Mouse (Mus musculus) forebrain, embryonic 11.5 days (tissue): ENCODE data around the gene Sept9. TPM values are rescaled to one million over a fixed set of nuclear protein-coding genes. Genes with fewer than 3 reads are reported as not detected.

Source experiments
- ATAC-seq: fragments of 200-750 bp; cut with Nextera tagmentation; replicated peaks from 2 replicates; pipeline ENCODE4 v1.8.0; 2017; ENCODE audit warnings: moderate TSS enrichment; ENCODE audit not compliant: low FRiP score
- DNase-seq: peaks from one replicate; pipeline ENCODE4 v3.0.0-alpha.2; 2017; ENCODE audit warnings: low spot score
- H3K27ac ChIP-seq: fragments of 300-500 bp; sonication (generic); 2 replicates; pipeline ENCODE4 v1.5.1; 2014; ENCODE audit warnings: low read depth, low read length
- H3K27me3 ChIP-seq: fragments of 300-500 bp; sonication (generic); 2 replicates; pipeline ENCODE4 v1.6.1; 2014; ENCODE audit warnings: mild to moderate bottlenecking, low read length, mixed read lengths; ENCODE audit not compliant: control insufficient read depth, insufficient read depth
- H3K36me3 ChIP-seq: fragments of 300-500 bp; sonication (generic); 2 replicates; pipeline ENCODE4 v1.6.1; 2014; ENCODE audit warnings: mild to moderate bottlenecking, low read length, moderate library complexity, mixed read lengths; ENCODE audit not compliant: control insufficient read depth, insufficient read depth
- H3K4me1 ChIP-seq: fragments of 300-500 bp; sonication (generic); replicated peaks from 2 replicates; pipeline ENCODE4 v1.6.1; 2014; ENCODE audit warnings: low read length, mixed read lengths; ENCODE audit not compliant: control insufficient read depth, insufficient read depth
- H3K4me2 ChIP-seq: fragments of 300-500 bp; sonication (generic); 2 replicates; pipeline ENCODE4 v1.6.1; 2014; ENCODE audit warnings: low read depth, mild to moderate bottlenecking, low read length, moderate library complexity, mixed read lengths; ENCODE audit not compliant: severe bottlenecking
- H3K4me3 ChIP-seq: fragments of 300-500 bp; sonication (generic); 2 replicates; pipeline ENCODE4 v1.5.1; 2014; ENCODE audit warnings: low read depth, low read length
- H3K9ac ChIP-seq: fragments of 300-500 bp; sonication (generic); 2 replicates; pipeline ENCODE4 v1.6.1; 2014; ENCODE audit warnings: low read length
- H3K9me3 ChIP-seq: fragments of 300-500 bp; sonication (generic); 2 replicates; pipeline ENCODE4 v1.6.1; 2016; ENCODE audit warnings: low read length, mixed read lengths; ENCODE audit not compliant: control insufficient read depth
- WGBS: fragments of 180-500 bp; shearing (Covaris S2); extraction: QIAGEN DNeasy Blood & Tissue Kit; methylation state at CpG from one replicate; pipeline ENCODE4 v1.1.7; 2014; 5-methylcytosine and 5-hydroxymethylcytosine counted together
- polyA plus RNA-seq: library from polyadenylated mRNA; unstranded; fragments of >200 nt; fragmentation: Nextera tagmentation; extraction: Ambion mirVana; gene quantifications from 2 replicates; pipeline ENCODE4 v1.2.1, GENCODE M21; 2014

The Sept9 gene
- polyA plus RNA-seq, 1 experiment from 2014 or later = 172 TPM

DNA sequence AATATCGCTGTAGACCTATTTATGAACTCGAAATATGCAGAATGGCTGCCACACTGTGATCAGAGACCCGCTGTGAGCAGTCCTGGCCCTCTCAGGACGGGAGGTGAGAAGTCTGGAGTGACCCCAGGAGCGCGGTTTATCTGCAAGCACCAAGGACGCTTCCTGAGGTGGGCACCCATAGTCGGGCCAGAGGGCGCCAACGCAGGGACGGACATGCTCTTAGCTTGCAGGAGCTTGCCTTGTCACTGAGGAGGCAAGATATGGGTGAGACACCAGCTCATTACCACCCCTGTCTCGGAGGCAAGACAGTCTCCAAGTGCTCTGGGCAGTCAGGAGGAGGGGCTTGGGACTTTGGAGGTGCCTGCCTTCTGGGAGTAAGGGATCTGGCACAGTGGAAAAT is 2.4 kb downstream of the Sept9 start:
- no peaks in the 10 kb centered on the region for H3K9me3 ChIP-seq
- WGBS = 91% methylated on average over 12 of the region's 12 CpGs
- H3K4me3 ChIP-seq = no peak overlapping the region
- H3K4me2 ChIP-seq = no peak overlapping the region
- DNase-seq = no peak
- no peak for ATAC-seq
- no peaks in the 10 kb centered on the region for H3K36me3 ChIP-seq
- H3K27me3 ChIP-seq = peaks cover 29% of the 10 kb centered on the region
- no peak overlapping the region for H3K27ac ChIP-seq
- H3K9ac ChIP-seq = no peak overlapping the region
- H3K4me1 ChIP-seq = peaks cover 8% of the 10 kb centered on the region; the same call in 1 of the 2 replicates

DNA sequence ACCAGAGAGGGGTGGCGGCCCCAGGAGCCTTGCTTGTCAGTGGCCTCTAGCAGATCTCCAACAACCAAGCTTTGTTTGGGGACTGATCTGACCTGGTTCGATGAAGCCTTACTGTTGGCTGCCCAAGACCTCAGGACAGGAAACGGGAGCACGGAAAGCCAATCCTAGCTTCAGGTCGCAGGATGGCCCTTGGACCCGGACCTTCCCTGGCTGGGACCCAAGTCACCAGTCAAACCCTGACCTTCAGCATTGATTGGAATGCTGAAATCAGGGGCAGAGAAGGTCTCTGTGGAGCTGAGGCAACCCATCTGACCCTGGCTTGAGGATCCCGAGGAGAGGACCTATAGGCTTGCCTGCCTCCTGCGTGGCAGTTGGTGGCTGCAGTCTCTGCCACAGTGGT is 5.1 kb downstream of the Sept9 start:
- Histone ChIP-seq H3K4me1 (peaks cover 4% of the 10 kb centered on the region; the same call in 1 of the 2 replicates), H3K9ac (no peak overlapping the region), H3K36me3 (no peaks in the 10 kb centered on the region), H3K27ac (no peak overlapping the region), H3K4me3 (no peak overlapping the region), H3K27me3 (peaks cover 13% of the 10 kb centered on the region), H3K9me3 (no peaks in the 10 kb centered on the region), H3K4me2 (no peak overlapping the region)
- 89% methylated on average over 8 of the region's 8 CpGs for WGBS
- DNase-seq (no peak), ATAC-seq (no peak)

DNA sequence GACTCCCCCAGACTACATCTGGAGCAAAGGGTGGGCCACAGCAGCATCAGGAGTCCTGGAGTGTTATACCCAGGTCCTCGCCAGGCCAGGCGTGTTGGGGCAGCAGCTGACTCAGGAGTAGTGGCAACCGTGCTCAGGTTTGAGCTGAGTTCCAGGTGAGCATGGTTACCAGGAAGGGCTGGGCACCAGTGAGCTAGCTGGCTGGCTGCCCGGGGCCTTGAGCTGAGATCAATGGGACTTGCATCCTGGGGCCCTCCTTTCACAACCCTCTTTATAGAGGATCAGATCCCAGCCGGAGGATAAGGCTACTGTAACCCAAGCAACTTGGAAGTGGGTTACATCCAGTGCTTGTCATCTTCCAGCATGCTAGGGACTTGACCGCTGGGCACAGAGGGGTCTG is 5.6 kb downstream of the Sept9 start:
- WGBS = 81% methylated on average over 6 of the region's 6 CpGs
- no peaks in the 10 kb centered on the region for H3K36me3 ChIP-seq
- H3K27me3 ChIP-seq = peaks cover 9% of the 10 kb centered on the region
- H3K4me3 ChIP-seq = no peak overlapping the region
- DNase-seq (no peak), ATAC-seq (no peak)
- H3K4me1 ChIP-seq = no peaks in the 10 kb centered on the region; the same call in 1 of the 2 replicates
- no peak overlapping the region for H3K9ac ChIP-seq
- H3K9me3 ChIP-seq = no peaks in the 10 kb centered on the region
- H3K4me2 ChIP-seq = no peak overlapping the region
- H3K27ac ChIP-seq = no peak overlapping the region

DNA sequence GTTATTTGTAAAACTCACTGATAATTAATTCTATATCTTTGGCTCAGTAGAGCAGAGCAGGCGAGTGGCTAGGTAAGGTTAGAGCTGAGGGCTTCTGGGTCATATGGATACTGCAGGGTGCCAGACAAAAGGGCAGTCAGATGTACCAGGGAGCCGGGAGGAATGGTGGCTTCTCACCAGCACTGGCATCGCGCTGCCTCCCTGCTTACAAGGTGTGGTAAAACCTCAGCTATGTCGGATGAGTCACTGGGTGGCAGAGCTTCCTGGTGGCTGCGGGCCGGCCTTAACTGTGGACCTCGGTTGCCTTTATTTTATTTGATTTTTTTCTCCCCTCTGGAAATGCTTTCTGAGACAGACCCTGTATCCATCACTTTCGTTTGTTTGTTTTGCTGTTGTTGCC is 6.0 kb downstream of the Sept9 start:
- no peak for DNase-seq
- Histone ChIP-seq H3K9ac (no peak overlapping the region), H3K9me3 (no peaks in the 10 kb centered on the region), H3K4me3 (no peak overlapping the region), H3K36me3 (no peaks in the 10 kb centered on the region), H3K27ac (no peak overlapping the region), H3K4me1 (no peaks in the 10 kb centered on the region), H3K4me2 (no peak overlapping the region), H3K27me3 (peaks cover 7% of the 10 kb centered on the region)
- WGBS = 83% methylated on average over 9 of the region's 9 CpGs
- ATAC-seq = no peak

DNA sequence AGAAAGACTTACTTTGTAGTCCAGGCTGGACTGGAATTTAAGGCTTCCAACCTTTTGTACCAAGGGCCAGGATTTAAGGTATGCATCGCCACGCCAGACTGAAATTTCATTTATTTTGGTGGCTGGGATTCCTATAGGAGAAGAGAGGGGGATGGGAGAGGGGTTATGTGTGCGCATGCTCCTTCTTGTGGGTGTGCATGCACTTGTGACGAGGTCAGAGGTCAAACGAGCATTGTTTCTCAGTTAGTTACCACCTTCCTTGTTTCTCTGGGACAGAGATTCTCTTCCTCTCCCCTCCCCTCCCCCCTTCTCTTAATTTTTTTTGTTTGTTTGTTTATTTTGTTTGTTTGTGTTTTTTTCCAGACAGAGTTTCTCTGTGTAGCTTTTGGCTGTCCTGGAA is 8.0 kb downstream of the Sept9 start:
- 64% methylated on average over 5 of the region's 5 CpGs for WGBS
- no peaks in the 10 kb centered on the region for H3K27me3 ChIP-seq
- DNase-seq = no peak
- H3K4me2 ChIP-seq = no peak overlapping the region
- no peak overlapping the region for H3K4me3 ChIP-seq
- H3K27ac ChIP-seq = no peak overlapping the region
- H3K9me3 ChIP-seq = no peaks in the 10 kb centered on the region
- no peak for ATAC-seq
- no peaks in the 10 kb centered on the region for H3K36me3 ChIP-seq
- no peak overlapping the region for H3K9ac ChIP-seq
- H3K4me1 ChIP-seq = no peaks in the 10 kb centered on the region

DNA sequence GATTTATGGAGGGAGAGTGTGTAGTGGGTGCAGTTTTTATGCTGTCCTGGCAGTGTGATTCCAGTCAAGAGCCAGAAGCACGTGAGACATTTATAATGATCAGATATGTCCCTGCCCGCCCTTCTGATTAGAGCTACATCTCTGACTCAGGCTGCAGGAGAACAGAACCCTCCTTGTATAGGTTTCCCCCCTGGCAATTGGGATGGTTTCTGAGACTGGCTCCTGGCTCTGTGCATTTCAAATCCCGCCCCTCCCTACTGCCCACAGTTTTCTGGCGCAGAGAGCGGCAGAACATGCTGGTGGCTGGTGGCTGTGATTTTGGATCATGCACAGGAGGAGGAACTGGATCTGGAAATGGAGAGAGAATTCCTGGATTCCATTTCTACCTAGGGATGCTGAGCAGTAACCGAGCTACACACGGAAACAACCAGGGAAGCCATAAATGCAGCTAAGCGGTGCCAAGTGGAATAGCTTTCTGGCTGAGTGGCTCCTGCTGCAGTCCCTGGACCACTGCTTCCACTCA is 8.8 kb downstream of the Sept9 start:
- Histone ChIP-seq H3K4me1 (no peaks in the 10 kb centered on the region), H3K4me3 (no peak overlapping the region), H3K9ac (no peak overlapping the region), H3K36me3 (no peaks in the 10 kb centered on the region), H3K9me3 (no peaks in the 10 kb centered on the region), H3K27ac (no peak overlapping the region), H3K27me3 (no peaks in the 10 kb centered on the region), H3K4me2 (no peak overlapping the region)
- DNase-seq (no peak), ATAC-seq (no peak)
- WGBS = 87% methylated on average over 8 of the region's 8 CpGs

DNA sequence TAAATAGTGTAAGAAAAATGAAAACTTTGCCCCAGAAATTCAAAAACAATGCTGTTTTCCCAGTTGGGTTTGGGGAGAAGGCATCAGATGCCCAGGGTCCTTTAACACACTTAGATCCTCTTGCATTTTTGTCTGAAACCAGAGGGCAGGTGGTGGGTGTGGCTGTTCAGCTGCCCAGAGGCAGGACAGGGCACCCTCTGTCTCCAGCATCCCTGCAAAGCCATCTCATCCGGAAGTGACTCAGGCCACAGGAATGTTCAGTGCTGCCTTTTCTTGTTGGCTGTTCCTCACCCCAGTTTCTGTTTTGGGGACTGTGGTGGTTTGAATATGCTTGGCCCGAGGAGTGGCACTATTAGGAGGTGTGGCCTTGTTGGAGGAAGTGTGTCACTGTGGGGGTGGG is 17.3 kb downstream of the Sept9 start:
- no peak overlapping the region for H3K4me2 ChIP-seq
- ATAC-seq = no peak
- no peaks in the 10 kb centered on the region for H3K9me3 ChIP-seq
- no peaks in the 10 kb centered on the region for H3K36me3 ChIP-seq
- H3K9ac ChIP-seq = no peak overlapping the region
- no peak overlapping the region for H3K27ac ChIP-seq
- no peak overlapping the region for H3K4me3 ChIP-seq
- WGBS = 67% methylated on average over 2 of the region's 2 CpGs
- H3K27me3 ChIP-seq = no peaks in the 10 kb centered on the region
- no peaks in the 10 kb centered on the region for H3K4me1 ChIP-seq
- no peak for DNase-seq

DNA sequence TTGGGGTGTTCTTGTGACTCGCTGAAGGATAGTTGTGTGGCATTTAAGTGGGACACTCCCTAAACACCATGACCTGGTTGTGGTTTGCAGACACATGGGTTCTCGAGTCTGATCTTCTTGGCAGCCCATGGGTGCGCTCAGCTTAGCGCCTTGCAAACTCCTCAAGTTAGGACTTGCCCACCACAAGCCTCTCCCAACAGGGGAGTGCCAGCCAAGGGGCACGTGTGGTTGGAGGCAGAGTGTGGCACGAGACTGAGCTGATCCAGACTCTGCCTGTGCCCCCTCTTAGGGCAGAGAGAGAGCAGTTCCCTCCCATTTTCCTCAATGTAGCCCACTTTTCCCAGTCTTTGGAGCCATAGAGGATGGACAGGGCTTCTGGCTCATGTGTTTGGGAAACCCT is 18.6 kb downstream of the Sept9 start:
- Histone ChIP-seq H3K4me1 (no peaks in the 10 kb centered on the region), H3K27ac (no peak overlapping the region)

DNA sequence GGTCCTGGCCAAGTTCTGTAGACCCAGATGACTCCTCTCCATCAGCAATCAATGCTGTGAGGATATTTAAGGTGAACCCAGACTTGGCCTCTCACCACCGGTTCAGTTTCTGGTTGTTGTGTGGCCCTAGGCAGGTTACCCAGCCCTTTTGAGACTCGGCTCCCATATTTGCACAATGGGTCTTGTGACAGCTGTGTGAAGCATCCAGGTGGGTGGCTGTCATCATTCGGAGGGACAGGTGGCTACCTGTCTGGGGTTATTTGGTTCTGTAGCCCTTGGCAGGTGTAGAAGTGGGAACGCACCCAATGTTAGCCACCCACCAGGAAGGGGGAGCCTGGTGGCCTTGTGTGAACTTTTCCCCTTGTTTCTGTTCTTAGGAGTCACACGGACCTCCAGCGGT is 19.0 kb downstream of the Sept9 start:
- DNase-seq (no peak), ATAC-seq (no peak)
- no peaks in the 10 kb centered on the region for H3K4me1 ChIP-seq
- H3K9ac ChIP-seq = no peak overlapping the region
- no peaks in the 10 kb centered on the region for H3K9me3 ChIP-seq
- no peak overlapping the region for H3K4me2 ChIP-seq
- H3K4me3 ChIP-seq = no peak overlapping the region
- H3K36me3 ChIP-seq = no peaks in the 10 kb centered on the region
- WGBS = 86% methylated on average over 6 of the region's 6 CpGs
- H3K27ac ChIP-seq = no peak overlapping the region
- H3K27me3 ChIP-seq = no peaks in the 10 kb centered on the region

More for the DNA sequence above, 18.6 kb downstream of the Sept9 start:
- Histone ChIP-seq H3K4me2 (no peak overlapping the region), H3K27me3 (no peaks in the 10 kb centered on the region), H3K36me3 (no peaks in the 10 kb centered on the region), H3K4me3 (no peak overlapping the region), H3K9me3 (no peaks in the 10 kb centered on the region), H3K9ac (no peak overlapping the region)
- no peak for DNase-seq
- no peak for ATAC-seq
- WGBS = 85% methylated on average over 6 of the region's 6 CpGs
